Mouse (Mus musculus): ENCODE measurements around the gene Uap1.

The Uap1 gene

DNA sequence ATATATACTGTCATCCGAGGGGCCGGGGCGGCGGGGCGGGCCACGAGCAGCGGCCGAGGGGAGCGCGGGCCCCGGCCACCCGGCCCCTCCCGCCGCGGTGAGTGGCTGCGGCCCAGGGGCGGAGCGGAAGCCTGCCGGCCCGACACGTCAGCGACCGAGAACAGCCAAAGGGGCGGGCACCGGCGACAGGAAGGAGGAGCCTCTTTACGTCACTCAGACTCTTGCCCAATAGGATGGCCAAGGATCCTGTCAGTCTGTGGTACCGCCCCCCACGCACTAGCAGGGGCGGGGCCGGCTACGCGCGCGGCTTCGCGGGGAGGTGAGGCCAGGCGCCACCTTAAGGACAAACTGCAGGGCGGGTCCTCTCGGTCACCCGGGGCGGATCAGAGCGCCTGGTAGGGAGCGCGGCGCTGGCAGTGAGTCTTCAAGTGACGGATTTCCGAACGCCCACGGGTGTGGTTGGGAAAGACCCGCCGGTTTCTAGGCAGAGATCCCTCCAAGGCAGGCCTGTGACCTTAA lies at the start of gene Uap1:
Gene Uap1, minus strand, starts transcription at position 144 of the 519 bp plus-strand sequence.
- DNase-seq (ENCODE audit: low read depth): peak; percentile 97

GRCm38 (mm10) chr1:170223276-170223675 lies 48.5 kb upstream of the Uap1 start:
- no peak for DNase-seq (ENCODE audit: low read depth)

DNA sequence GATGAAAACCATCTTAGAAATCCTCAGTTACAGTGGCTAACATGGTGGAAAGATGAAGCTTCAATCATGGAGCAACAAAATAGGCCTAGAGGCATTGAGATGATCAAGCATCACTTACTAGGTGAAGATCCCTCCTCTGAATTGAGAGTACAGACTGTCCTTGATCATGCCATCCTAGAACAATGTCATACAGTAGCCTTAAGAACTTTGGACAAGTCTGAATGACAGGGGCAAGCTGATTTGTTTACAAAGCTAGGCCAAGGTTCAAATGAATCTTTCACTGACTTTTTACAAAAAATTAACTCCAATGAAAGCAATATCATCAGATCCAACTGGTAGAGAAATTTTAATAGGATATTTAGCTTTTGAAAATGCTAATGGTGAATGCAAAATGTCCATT lies 45.6 kb upstream of the Uap1 start:
- DNase-seq (ENCODE audit: low read depth): no peak

- no peak for DNase-seq (ENCODE audit: low read depth)
Measured at GRCm38 (mm10) chr1:170218091-170218884, 43.5 kb upstream of the Uap1 start.

GRCm38 (mm10) chr1:170215590-170215989 lies 40.8 kb upstream of the Uap1 start:
- DNase-seq (ENCODE audit: low read depth): no peak

GRCm38 (mm10) chr1:170214757-170215522 lies 40.2 kb upstream of the Uap1 start, which contains the start of gene Uhmk1:
Gene Uhmk1, minus strand, starts transcription at chr1:170215397.
- DNase-seq (ENCODE audit: low read depth): peak; percentile 54

DNA sequence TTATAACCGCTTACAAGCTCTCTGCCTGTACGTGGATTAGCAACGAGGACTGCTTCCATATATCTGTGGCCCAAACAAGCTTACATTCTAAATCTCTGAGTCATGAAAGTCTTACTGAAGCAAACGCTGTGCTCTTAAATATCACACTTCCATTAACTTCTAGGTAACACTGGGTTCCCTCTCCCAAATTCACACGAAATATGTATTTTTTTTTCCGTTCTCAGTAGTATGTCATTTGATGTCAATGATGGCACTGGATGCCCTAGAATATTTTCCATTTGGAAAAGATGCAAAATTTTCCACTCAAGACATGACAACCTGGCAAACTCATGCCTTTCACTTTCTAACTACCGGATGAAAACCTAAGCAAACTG lies 39.6 kb upstream of the Uap1 start:
- no peak for DNase-seq (ENCODE audit: low read depth)

DNA sequence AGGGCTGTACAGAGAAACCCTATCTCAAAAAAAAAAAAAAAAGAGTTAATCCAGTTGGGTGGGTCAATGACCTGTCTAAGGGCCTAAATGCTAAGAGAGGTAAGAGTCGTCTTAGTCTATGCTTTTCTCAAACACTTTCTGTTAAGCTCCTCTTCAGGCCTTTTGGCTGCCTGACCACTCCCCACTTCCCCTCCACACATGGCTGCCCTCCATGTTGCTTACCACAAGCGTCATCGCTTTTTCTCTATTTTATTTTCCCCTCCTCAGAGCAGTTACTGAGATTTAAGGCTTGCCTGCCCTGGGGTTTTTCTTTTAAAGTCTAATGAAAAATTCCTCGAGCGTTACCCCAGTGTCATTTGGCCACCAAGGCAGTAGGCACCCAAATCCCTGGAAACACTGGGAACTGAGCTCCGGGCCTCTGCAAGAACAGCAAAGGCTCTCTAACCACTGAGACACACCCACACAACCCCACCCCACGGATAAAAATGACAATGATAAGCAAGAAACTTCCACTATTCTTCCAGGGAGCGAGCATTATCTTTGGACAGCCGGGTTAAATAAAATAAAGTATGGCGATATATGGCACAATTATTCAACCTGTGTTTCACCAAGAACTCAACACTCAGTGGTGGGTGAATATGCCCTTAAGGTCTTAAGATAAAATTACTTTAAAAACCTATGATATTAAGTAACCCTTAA lies 38.6 kb upstream of the Uap1 start:
- no peak for DNase-seq (ENCODE audit: low read depth)

- no peak for DNase-seq (ENCODE audit: low read depth)
Measured at GRCm38 (mm10) chr1:170206395-170206794, 31.6 kb upstream of the Uap1 start.

- DNase-seq (ENCODE audit: low read depth): no peak
Measured at GRCm38 (mm10) chr1:170200379-170200778, 25.6 kb upstream of the Uap1 start.

GRCm38 (mm10) chr1:170196211-170196610 lies 21.5 kb upstream of the Uap1 start:
- DNase-seq (ENCODE audit: low read depth): no peak

GRCm38 (mm10) chr1:170191925-170192324 lies 17.2 kb upstream of the Uap1 start:
- no peak for DNase-seq (ENCODE audit: low read depth)

- no peak for DNase-seq (ENCODE audit: low read depth)
Measured at GRCm38 (mm10) chr1:170190225-170190624, 15.5 kb upstream of the Uap1 start.

DNA sequence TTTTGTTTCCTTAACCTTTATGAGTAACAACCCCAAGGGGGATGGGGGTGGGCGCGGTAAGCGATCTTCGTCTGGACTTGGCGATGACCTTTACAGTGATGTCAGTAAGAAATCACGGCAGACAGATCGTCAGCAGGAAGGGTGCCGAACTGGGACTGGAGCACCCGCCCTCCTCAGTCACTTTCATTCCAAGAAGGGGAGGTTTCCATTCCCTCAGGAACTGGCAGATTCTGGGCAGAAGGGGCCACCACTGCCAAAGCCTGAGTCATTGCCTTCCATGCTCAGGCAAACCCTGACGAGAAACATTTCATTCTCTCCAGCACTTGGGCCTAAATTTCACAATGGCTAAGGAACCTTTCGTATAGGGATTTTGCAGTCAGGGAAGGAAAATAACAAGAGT lies 13.8 kb upstream of the Uap1 start:
- peak; percentile 93 for DNase-seq (ENCODE audit: low read depth)

- no peak for DNase-seq (ENCODE audit: low read depth)
Measured at GRCm38 (mm10) chr1:170186531-170186930, 11.8 kb upstream of the Uap1 start.

DNA sequence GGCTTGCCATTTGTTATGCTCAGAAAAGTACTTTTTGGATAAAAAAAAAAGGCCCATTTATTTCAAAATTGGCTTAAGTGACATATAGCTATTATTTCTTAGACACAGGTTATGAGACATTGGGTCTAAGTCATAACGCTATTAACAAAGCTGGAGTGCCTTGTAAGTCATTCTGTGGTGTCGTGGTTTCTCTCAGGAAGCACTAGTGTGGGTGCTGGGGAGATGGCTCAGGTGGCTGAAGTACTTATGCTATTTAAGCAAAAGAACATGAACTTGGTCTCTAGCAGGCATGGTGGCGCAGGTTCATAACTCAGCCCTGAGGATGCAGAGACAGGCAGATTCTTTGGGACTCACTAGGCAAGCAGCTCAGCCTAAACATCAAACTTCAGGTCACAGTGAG lies 10.4 kb upstream of the Uap1 start:
- no peak for DNase-seq (ENCODE audit: low read depth)

GRCm38 (mm10) chr1:170182706-170183105 lies 7.9 kb upstream of the Uap1 start:
- no peak for DNase-seq (ENCODE audit: low read depth)

- no peak for DNase-seq (ENCODE audit: low read depth)
Measured at GRCm38 (mm10) chr1:170176661-170177239, 2.0 kb upstream of the Uap1 start.

DNA sequence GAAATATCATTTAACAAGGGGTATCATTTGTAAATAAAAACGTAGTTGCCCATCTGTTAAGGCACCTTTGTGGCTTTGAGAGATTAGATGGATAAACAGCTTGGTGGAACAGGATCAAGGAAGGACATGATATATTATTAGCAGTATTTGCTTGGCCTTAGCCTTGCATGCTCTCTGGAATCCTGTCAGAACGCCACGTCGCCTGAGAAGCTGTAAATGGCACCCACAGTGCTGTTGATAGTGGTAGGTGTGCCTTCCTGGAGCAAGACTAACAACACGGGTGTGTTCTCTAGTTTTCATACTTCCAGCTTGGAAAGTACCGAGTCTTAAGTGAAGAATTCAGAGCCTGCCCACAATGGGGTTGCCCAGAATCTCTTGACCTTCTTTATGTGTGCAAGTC lies 1.1 kb upstream of the Uap1 start:
- no peak for DNase-seq (ENCODE audit: low read depth)

- peak; percentile 57 for DNase-seq (ENCODE audit: low read depth)
Measured at GRCm38 (mm10) chr1:170173991-170174813, 555 bp downstream of the Uap1 start.

- no peak for DNase-seq (ENCODE audit: low read depth)
Measured at GRCm38 (mm10) chr1:170167781-170168180, 7.0 kb downstream of the Uap1 start.

Measured in fibroblast of lung, adult 2 months (primary cell).